Mouse (Mus musculus) heart, adult 10 weeks (tissue): Measurements from ENCODE around the gene Amotl2. TPM values are rescaled to one million over a fixed set of nuclear protein-coding genes. Genes with fewer than 3 reads are reported as not detected.

Source experiments
- polyA plus RNA-seq: library from polyadenylated mRNA; stranded (reverse); fragments of 350-450 nt; fragmentation: Illumina TruSeq; extraction: RNeasy Lipid Tissue Mini Kit (QIAGEN cat#74804); gene quantifications from one replicate; pipeline ENCODE4 v1.2.3, GENCODE M21; 2014; ENCODE audit warnings: low read depth, low replicate concordance

Amotl2 gene
- 46.7 TPM for polyA plus RNA-seq

DNA sequence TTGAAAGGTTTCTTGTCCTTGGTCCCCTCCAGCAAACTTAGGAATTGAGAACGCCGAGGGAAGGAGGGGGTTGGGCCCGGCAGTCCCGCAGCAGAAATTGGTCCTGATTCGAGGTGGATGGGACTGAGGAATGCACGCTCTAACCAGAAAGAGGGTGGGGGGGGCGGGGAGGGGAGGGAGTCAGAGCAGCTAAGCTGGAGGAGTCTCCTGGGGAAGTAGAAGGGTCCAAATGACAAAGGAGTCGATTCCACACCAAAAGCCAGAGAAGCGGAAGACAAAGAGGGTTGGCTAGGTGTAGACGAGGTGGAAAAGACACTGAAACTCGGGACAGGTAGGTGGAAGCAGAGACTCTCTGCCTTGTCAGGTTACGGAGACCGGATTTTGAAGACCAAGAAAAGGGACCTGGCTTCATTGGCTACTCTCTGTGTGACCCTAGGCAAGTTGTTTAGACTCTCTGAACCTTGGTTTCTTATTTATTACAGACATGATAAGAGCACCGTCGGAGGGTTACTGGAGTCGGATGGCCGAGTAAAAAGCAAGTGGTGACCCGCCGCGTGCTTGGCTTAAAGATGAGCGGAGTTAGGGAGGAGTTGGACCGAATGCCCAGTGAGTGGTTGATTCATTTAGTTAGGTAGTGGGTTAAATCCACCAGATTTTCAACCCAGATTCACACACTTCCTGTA is at the start of gene Amotl2:
Gene Amotl2 (plus strand): TSS at position 192 of the 683 bp plus-strand sequence.

Other genes with a start within 250 kb of the Amotl2 start
- 7.1 TPM for gene Ky, start 210.9 kb upstream of the Amotl2 start, polyA plus RNA-seq
- gene Anapc13, start 90.4 kb upstream of the Amotl2 start, polyA plus RNA-seq, result 230 TPM
- 51.2 TPM for gene Cep63, start 90.1 kb upstream of the Amotl2 start, polyA plus RNA-seq
- 40.9 TPM for gene Ryk, start 118.2 kb downstream of the Amotl2 start, polyA plus RNA-seq